Mouse (Mus musculus) spleen, adult 2 months (tissue): ENCODE measurements around the gene Tenm3. TPM values are rescaled to one million over a fixed set of nuclear protein-coding genes. Genes with fewer than 3 reads are reported as not detected.

Source experiments
- DNase-seq, 2 experiments: peaks; one replicate each; pipeline versions ENCODE4 v3.0.0 to v3.0.0-alpha.2; 2012 to 2021; ENCODE audit warnings: low spot score in 2 of 2, low read depth in 1 of 2
- H3K27ac ChIP-seq: fragments of 200-500 bp; 2 replicates; pipeline ENCODE4 v1.5.1; 2012; ENCODE audit warnings: low read length, inconsistent platforms; ENCODE audit not compliant: insufficient read depth
- H3K27me3 ChIP-seq: fragments of 200-500 bp; 2 replicates; pipeline ENCODE4 v1.6.1; 2012; ENCODE audit warnings: mild to moderate bottlenecking, moderate library complexity, low read length, inconsistent platforms; ENCODE audit not compliant: control insufficient read depth, insufficient read depth
- H3K36me3 ChIP-seq: fragments of 200-500 bp; 2 replicates; pipeline ENCODE4 v1.6.1; 2012; ENCODE audit warnings: mild to moderate bottlenecking, low read length, inconsistent platforms; ENCODE audit not compliant: control insufficient read depth, insufficient read depth
- H3K4me1 ChIP-seq: fragments of 200-500 bp; 2 replicates; pipeline ENCODE4 v1.6.1; 2011; ENCODE audit warnings: inconsistent platforms; ENCODE audit not compliant: control insufficient read depth, insufficient read depth, insufficient read length
- H3K4me3 ChIP-seq: fragments of 200-500 bp; 2 replicates; pipeline ENCODE4 v1.5.1; 2011; ENCODE audit warnings: mild to moderate bottlenecking, inconsistent platforms; ENCODE audit not compliant: insufficient read depth, insufficient read length; ENCODE audit errors: extremely low read depth
- CTCF ChIP-seq: fragments of 200-500 bp; IDR thresholded peaks from 2 replicates; pipeline ENCODE4 v1.5.1; 2011; ENCODE audit warnings: mild to moderate bottlenecking, inconsistent platforms; ENCODE audit not compliant: insufficient read depth, insufficient read length, insufficient replicate concordance; ENCODE audit errors: extremely low read depth
- POLR2A ChIP-seq: fragments of 200-500 bp; IDR thresholded peaks from 2 replicates; pipeline ENCODE4 v1.6.1; 2011; ENCODE audit warnings: low read depth, low read length, inconsistent platforms
- WGBS: fragments of 180-500 bp; shearing (Covaris S2); methylation state at CpG from one replicate; pipeline ENCODE4 v1.1.7; 2018; 5-methylcytosine and 5-hydroxymethylcytosine counted together
- polyA plus RNA-seq: library from polyadenylated mRNA; depleted of rRNA; stranded (reverse); fragments of >200 nt; gene quantifications from 2 replicates; pipeline ENCODE4 v1.2.3, GENCODE M21; 2012; rRNA removed

Tenm3 gene
- polyA plus RNA-seq, result 0.48 and 0.69 TPM in 2 replicates

DNA sequence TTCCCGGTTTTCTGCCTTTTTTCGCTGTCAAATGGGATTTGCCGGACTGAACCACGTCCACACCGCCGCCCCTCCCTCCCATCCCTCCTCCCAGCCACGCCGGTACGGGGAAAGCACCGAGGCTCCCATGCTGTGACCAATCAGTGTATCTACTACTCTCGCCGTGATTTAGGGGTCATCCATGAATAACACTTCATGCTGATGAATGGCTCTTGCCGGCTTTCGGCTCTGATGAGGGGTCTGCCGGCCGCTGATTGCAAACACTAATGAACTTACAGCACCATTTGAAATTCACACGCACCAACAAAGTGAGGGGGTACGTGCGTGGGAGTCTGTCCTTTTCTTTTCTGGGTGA, at the start of gene Tenm3:
Tenm3 (minus strand) TSS at position 21 of the 355 bp plus-strand sequence.
- H3K27ac ChIP-seq, result no peak within 1 kb of the TSS
- peaks cover 2% of the 10 kb centered on the region; the same call in 1 of the 2 replicates for H3K4me1 ChIP-seq

DNA sequence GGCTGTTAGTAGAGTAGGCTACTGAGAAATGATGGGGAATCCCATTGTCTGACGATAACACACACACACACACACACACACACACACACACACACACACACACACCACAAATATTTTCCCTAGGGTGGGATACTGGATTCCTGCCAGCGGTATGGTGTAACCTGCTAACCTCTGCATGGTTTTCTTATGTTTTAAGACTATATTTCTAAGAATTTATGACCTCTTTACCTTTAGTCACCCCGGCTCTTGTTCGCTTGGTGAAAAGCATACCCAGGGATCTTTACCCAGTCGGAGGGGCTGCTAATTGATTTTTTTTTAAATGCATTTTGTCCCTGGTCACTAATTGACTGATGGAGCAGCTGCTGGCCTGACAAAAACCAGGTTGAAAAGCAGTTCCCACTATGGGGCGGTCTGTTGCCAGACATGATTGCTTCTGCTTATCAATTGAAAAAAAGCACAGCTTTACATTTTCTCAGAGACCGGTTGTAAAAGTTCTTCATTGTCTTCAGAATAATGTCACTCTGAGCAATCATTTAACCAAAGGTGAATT, 46.5 kb upstream of the Tenm3 start:
- TF ChIP-seq CTCF (no peak), POLR2A (no peak)
- DNase-seq, result no peak
- Histone ChIP-seq H3K4me1 (no peaks in the 10 kb centered on the region), H3K27ac (no peak overlapping the region), H3K4me3 (no peak overlapping the region), H3K27me3 (no peaks in the 10 kb centered on the region), H3K36me3 (no peaks in the 10 kb centered on the region)
- 88% methylated on average over 7 of the region's 7 CpGs for WGBS

More for the DNA sequence above, at the start of gene Tenm3:
- TF ChIP-seq CTCF (no peak), POLR2A (no peak)
- Histone ChIP-seq H3K36me3 (no peaks in the 10 kb centered on the region), H3K4me3 (peak within 1 kb of the TSS; percentile 45; the same call in 1 of the 2 replicates), H3K27me3 (peaks cover 4% of the 10 kb centered on the region; the same call in 1 of the 2 replicates)
- WGBS, result 4% methylated on average over 19 of the region's 19 CpGs
- DNase-seq, result no peak

DNA sequence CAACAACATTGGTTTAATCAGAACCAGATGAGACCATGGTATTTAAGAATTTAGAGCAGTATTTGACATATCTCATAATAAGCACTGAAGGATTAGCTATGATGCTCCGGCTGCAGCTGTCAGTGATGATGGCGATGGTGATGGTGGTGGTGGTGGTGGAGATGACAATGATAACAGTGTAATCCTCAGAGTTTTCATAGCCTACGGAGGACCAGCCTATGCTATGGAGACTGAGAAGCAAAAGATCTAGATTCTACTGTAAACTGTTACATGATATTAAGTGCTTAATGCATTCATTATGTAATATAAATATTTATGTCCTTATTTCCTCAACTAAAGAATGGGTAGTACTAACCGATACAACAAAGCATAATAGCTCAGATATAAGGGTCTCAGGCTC, 40.5 kb upstream of the Tenm3 start:
- Histone ChIP-seq H3K4me3 (no peak overlapping the region), H3K4me1 (no peaks in the 10 kb centered on the region), H3K27ac (no peak overlapping the region), H3K27me3 (no peaks in the 10 kb centered on the region), H3K36me3 (no peaks in the 10 kb centered on the region)
- TF ChIP-seq POLR2A (no peak), CTCF (no peak)
- DNase-seq, result no peak
- 91% methylated on average over 4 of the region's 4 CpGs for WGBS

DNA sequence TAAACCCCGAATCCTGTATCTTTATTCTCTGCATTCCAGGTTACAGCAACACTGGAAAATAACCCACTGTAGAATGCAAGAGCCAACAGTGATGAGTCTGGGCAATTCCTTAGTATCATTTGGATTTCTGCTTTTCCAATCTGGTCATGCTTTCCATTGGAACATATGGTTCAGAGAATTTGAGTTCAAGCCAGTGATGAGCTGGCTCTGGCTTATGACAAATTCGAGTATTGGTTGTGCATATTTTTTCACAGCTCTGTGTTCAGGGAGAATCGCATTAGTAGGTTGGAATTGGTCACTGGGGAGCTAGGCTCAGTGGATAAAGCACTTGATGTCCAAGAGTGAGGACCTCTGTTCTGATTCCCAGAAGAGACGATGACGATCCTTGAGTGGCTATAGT, 36.8 kb upstream of the Tenm3 start:
- H3K27me3 ChIP-seq, result no peaks in the 10 kb centered on the region
- no peak overlapping the region for H3K27ac ChIP-seq
- H3K4me3 ChIP-seq, result no peak overlapping the region
- H3K4me1 ChIP-seq, result no peaks in the 10 kb centered on the region
- DNase-seq, result no peak
- TF ChIP-seq POLR2A, result no peak
- TF ChIP-seq CTCF, result no peak
- 89% methylated on average over 5 of the region's 5 CpGs for WGBS
- H3K36me3 ChIP-seq, result no peaks in the 10 kb centered on the region

DNA sequence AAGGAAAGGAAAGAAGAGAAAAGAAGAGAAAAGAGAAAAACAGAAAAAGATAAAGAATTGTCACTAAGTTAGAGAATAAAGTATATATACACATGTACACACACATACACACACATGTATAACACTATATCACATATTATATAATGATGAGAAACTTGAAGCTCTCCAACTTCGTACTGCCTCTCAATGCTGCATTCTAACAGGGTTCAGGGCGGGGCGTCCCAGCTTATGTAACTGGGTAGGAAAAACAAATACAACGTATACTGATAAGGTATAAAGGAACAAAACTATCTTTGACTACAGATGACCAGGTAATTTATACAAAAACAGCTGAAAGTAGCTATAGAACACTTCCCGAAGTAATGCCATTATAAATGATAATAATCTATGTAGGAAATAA, 22.2 kb upstream of the Tenm3 start:
- no peaks in the 10 kb centered on the region for H3K4me1 ChIP-seq
- no peak overlapping the region for H3K4me3 ChIP-seq
- no peaks in the 10 kb centered on the region for H3K36me3 ChIP-seq
- H3K27me3 ChIP-seq, result no peaks in the 10 kb centered on the region
- no peak for DNase-seq
- TF ChIP-seq CTCF (no peak), POLR2A (no peak)
- H3K27ac ChIP-seq, result no peak overlapping the region
- WGBS, result 85% methylated on average over 5 of the region's 5 CpGs

DNA sequence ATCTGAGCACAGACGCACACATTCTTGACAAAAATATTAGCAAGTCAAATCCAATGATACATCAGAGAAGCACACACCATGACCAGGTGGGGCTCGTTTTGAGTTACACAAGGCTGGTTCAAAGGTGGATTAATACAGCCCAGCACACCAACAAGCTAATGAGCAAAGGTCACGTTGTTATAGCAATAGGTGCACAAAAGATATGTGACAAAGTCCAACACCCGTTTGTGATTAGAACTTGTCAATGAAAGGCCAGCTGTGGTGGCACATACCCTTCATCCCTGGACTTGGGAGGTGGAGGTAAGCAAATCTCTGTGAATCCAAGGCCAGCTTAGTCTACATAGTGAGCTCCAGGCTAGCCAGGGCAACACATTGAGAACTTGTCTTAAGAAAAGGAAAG, 21.7 kb upstream of the Tenm3 start:
- no peaks in the 10 kb centered on the region for H3K4me1 ChIP-seq
- TF ChIP-seq POLR2A, result no peak
- TF ChIP-seq CTCF, result no peak
- WGBS, result 78% methylated on average over 4 of the region's 4 CpGs
- DNase-seq, result no peak
- H3K27me3 ChIP-seq, result no peaks in the 10 kb centered on the region
- no peaks in the 10 kb centered on the region for H3K36me3 ChIP-seq
- H3K27ac ChIP-seq, result no peak overlapping the region
- no peak overlapping the region for H3K4me3 ChIP-seq

DNA sequence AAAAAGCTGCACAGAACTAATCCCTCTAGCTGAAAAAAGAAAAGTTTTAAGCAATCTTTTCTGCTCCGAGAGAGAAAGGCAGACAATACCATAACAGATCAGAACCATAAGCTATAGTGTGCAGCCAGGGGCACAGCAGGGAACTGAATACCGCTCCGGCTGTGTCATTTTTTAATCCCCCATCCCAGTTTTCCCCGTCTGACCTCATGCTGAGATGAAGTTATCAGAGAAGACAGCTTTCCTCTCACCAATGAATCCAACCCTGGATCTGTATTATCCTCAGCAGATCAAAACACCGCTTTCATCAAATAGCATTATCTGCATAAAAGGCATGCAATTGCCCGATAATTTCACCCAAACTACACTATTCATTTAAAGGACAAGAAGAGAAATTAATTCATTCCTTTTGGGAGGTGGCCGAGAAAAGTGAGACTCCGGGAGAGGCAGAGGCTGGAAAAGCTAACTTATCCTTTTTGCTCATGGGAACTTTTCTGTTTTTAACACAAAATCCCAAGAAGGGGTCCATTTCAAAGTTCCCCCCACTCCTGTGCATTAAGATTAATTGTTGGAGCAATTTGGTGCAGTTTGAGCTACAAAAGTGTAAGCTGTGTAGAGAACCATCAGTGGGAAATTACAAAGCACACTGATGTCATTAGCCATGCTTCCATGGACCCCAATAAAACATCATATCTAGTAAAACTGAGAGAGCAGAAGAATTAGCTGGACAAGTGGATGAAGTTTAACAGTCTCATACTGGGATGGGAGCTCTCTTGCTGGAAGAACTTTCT, 6.7 kb upstream of the Tenm3 start:
- DNase-seq, result no peak
- 82% methylated on average over 8 of the region's 8 CpGs for WGBS
- H3K4me3 ChIP-seq, result no peak overlapping the region
- no peak overlapping the region for H3K27ac ChIP-seq
- H3K27me3 ChIP-seq, result no peaks in the 10 kb centered on the region
- H3K36me3 ChIP-seq, result no peaks in the 10 kb centered on the region
- TF ChIP-seq POLR2A (no peak), CTCF (no peak)
- no peaks in the 10 kb centered on the region for H3K4me1 ChIP-seq
